Mouse (Mus musculus) urinary bladder, postnatal 10 days (tissue): ENCODE data around the gene Rom1.
"Not testable (repeated sequence)": the region's sequence is repeated elsewhere in the genome, so short reads cannot be mapped to it uniquely, and the experiment has no call there.

ENCODE experiments used
- DNase-seq: peaks from one replicate; pipeline ENCODE4 v3.0.0; 2022; ENCODE audit warnings: low spot score

Gene Rom1

DNA sequence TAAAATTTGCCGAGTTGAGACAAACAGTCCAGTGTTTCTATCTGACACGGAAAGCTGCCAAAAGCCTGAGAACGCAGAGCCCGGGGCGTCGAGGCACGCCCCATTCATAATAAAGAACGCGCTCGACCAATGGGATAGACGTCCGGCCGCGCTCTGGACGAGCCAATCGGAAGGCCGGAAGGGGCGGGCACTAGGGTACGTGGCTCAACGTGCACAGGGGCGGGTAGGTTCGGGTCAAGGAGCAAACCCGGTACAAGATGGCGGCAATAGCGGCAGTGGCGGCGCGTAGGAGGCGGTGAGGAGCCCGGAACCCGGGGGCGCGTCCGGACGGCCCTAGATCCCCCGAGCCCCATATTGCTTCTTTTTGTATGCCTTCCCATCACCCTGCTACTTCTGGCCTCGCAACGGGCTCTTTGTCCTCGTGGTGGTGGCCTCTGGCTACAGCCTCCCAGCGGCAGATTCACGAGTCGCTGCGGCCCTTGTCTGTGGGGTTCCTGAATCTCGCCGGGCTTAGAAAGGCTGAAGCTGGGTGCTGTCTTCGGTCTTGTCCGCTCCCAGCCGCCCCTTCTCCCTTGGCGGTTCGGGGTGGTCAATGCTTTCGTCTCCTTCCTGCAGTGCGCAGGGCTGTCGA, 31.2 kb downstream of the Rom1 start, which contains the start of gene Ganab:
Gene Ganab (plus strand): TSS at position 207 of the 631 bp plus-strand sequence.
- DNase-seq: peak; percentile 77

DNA sequence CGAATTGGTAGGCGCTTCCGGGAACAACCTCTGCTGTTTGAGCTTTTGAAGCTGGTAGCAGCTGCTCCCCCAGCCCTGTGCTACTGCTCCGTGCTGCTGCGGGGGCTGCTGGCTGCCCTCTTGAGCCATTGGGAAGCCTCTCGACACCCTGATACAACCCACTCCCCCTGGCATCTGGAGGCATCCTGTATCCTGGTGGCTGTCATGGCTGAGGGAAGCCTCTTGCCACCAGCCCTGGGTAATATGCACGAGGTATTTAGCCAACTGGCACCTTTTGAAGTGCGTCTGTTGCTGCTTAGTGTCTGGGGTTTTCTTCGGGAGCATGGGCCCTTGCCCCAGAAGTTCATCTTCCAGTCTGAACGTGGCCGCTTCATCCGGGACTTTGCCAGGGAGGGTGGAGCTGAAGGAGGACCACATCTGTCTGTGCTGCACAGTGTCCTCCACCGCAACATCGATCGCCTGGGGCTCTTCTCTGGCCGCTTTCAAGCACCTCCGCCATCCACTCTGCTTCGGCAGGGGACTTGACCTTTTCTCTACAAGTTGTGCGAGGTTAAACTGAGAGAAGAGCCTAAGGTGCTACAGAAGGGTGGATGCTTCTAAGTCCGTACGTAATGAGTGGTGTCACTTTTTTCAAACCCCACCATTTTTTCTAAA, 31.8 kb downstream of the Rom1 start:
- not testable (repeated sequence) for DNase-seq

DNA sequence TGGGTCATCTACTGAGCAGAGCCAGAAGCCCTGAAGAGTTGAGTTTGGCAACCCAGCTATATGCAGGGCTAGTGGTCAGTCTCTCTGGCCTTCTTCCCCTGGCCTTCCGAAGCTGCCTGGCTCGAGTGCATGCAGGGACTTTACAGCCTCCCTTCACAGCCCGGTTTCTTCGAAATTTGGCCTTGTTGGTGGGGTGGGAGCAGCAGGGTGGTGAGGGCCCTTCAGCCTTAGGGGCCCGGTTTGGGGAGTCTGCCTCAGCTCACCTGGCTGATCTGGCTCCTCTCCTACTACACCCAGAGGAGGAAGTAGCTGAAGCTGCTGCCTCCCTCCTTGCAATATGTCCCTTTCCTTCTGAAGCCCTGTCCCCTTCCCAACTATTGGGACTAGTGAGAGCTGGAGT, 32.9 kb downstream of the Rom1 start:
- not testable (repeated sequence) for DNase-seq

DNA sequence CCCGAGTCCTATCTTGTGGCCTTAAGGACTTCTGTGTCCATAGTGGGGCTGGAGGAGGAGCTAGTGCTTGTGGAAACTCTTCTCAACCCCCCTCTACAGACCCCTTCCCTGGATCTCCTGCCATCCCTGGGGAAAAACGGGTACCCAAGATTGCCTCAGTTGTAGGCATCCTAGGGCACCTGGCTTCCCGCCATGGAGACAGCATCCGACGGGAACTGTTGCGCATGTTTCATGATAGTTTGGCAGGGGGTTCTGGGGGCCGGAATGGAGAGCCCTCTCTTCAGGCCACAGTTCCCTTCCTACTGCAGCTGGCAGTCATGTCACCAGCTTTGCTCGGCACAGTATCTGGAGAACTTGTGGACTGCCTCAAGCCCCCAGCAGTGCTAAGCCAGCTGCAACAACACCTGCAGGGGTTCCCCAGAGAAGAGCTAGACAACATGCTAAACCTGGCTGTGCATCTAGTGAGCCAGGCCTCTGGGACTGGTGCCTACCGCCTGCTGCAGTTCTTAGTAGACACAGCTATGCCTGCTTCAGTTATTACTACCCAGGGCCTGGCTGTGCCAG, 33.7 kb downstream of the Rom1 start:
- DNase-seq: no peak

DNA sequence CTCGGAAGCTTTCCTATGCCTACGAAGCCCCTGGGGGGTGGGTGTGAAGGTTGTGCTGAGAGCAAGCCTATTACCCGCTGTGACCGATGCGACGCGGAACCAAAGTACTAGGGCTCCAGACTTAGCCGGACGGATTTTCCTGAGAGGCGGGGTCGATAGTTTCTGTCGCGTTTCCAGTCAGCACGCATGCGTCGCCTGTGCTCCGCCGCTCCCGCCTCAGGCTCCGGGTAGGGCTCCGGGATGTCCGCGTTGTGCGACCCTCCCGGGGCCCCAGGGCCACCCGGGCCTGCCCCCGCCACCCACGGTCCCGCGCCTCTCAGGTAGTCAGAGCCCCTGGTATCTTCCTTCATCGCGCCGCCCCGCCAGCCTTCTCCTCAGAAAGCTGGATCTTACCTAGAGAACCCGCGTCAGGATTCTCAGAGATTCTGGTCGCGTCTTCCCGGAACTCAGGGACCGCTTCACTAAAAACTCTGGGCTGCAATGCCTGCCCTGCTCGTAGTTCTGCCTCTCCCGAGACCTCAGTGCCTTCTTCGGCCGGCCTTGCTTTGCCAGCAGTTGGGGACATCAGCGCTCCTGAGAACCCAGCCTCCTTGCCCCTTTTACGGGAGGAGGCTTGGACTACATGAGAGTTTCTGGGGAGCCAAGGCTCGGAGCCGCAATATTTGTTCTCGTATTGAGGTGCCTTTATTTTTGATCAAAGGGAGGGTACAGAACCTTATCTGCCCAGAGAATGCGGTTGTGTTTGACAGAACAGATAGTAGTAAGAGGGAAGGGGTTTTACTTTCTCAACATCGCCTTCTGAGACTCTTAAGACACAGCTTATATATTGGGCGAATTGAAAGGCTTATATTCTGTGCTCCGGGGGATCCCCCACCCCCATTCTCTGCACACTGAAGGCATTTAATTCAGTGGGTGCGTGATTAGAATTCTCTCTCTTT, 36.1 kb downstream of the Rom1 start, which contains the start of gene Ints5:
Gene Ints5 (plus strand): TSS at position 177 of the 938 bp plus-strand sequence.
- no peak for DNase-seq

DNA sequence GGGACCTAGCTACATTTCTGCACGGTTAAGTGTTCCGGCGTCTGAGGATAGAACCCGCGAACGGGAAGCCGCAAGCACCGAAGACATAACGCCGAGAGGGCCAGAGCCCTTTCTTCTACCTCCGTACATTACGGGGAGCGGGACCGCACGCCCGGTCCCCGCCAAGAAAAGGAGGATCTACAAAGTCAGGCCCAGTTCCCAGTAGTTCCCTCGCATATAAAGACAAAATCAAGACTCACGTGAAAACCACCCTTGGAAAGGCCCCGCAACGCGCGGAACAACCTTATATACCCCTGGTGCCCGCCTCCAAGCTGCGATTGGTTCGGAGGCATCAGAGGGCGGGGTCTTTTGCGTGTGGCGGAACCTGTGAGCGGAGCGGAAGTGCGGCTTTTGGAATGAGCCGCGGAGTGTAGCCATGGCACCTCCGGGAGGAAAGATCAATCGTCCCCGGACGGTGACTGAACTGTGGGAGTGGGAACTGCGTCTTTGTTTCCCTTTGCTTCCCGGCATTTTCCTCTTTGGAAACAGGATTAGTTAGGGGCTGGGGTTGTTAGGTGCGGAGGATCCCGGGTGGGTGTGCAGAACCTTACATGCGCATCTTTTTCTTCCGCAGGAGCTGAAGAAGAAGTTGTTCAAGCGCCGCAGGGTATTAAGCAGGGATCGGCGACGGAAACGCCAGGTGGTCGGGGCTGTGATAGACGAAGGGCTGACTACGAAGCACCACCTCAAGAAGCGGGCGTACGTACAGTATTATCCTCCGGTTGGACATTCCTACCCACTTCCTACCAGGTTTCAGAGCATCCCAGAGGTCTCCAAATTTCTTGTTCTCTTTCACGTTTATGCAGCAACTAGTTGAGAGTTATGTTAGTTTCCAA, 40.4 kb downstream of the Rom1 start, which contains the start of the genes 1810009A15Rik and Gm49416:
Gene 1810009A15Rik (plus strand): TSS at position 343 of the 875 bp plus-strand sequence.
Gene Gm49416 (plus strand): TSS at position 416 of the 875 bp plus-strand sequence.
- DNase-seq: peak; percentile 83

DNA sequence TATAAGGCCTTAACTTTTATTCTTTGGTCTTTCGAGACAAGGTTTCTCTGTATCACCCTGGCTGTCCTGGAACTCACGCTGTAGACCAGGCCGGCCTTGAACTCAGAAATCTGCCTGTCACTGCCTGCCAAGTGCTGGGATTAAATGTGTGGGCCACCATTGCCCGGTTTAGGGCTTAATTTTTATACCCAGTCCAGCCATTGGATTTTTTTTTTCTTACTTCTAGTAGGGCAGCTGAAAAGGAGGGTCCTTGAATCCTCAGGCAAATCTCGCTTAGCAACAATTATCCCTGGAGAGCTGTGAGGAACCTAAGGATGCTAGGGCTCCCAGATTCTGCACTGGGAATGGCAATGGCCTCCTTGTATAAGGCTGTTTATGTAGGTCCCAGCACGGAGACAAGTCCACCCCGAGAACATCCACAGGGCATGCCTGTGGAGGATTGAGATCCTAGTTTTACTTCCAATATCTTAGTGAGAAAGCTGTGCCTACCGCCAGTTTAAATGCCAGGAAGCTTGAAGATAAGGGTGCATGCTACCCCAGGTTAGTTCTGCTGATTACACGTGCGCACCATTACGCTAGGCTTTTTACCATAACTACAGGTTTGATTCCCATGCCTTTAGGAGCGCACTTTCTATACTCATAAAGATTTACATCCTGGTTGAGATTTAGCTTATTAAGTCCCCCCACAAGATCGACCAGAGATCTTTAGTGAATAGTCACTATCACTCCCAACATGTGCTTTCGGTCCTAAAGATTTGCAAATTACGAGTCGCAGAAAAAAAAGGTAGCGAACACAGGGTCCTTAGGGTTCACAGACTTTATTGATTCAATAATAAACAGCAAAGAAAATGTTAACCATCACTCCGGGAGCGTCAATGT, 41.3 kb downstream of the Rom1 start:
- no peak for DNase-seq

DNA sequence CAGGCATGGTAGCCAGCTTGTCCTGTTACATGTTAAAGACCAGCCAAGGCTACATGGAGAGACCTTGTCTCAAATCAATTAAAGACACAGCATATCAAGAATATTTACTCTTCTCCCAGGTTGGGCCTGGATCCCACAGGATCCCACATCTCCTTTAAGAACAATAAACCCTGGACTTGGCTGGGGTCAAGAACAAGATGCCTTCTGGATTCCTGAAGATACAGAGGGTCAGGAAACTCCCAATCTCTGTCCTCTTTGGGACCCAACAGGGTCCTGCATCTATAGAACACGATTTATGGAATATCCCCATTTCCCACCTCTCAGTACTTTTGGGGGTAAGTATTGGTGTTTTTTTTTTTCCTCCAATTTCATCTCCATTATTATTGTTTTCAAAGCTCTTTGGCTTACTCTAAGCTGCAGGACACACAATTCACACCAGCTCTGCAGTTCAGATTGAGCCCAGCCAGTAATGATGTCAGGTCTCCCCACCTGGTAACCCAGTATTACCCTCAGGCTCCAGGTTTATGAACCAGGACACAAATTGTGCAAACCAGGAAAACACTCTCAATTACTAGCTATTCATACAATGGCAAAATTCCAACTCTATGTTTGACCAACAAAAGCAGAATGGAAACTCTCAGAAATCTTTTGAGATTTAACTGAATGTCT, 42.1 kb downstream of the Rom1 start:
- DNase-seq: no peak

DNA sequence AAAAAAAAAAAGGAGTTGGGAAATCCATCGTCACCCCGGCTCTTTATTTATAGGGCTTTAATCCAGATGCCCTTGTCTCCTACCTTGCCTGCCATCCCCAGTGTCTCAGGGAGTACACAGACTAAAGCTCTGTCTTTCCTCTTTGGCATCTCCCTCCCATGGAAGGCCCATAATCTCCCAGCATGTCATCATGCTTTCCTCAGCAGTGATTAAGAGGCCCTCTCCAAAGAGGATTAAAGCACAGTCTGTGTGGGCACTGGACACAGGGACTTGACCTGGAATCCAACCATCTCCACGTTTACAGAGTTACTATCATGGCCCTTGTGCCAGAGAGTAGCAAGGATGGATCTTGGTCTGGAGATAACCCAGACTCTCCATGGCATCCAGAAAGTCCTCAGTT, 45.5 kb downstream of the Rom1 start, which contains the start of the genes Lbhd1 and Gm49403:
Gene Lbhd1 (plus strand): TSS at position 117 of the 400 bp plus-strand sequence.
Gene Gm49403 (plus strand): TSS at position 315 of the 400 bp plus-strand sequence.
- no peak for DNase-seq

DNA sequence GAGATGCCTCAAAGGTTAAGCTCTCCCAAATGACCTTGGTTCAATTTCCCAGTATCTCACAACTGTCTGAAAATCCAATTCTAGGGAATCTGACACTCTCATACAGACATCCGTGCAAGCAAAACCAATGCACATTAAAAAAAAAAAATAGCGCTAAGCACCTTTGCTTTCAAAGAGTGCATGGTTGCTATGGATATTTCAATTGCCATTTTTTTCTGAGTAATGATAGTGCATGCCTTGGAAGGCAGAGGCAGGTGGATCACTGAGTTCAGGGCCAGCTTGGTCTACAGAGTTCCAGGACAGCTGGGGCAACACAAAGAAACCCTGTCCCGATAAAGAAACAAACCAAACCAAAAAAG, 48.1 kb downstream of the Rom1 start:
- no peak for DNase-seq

DNA sequence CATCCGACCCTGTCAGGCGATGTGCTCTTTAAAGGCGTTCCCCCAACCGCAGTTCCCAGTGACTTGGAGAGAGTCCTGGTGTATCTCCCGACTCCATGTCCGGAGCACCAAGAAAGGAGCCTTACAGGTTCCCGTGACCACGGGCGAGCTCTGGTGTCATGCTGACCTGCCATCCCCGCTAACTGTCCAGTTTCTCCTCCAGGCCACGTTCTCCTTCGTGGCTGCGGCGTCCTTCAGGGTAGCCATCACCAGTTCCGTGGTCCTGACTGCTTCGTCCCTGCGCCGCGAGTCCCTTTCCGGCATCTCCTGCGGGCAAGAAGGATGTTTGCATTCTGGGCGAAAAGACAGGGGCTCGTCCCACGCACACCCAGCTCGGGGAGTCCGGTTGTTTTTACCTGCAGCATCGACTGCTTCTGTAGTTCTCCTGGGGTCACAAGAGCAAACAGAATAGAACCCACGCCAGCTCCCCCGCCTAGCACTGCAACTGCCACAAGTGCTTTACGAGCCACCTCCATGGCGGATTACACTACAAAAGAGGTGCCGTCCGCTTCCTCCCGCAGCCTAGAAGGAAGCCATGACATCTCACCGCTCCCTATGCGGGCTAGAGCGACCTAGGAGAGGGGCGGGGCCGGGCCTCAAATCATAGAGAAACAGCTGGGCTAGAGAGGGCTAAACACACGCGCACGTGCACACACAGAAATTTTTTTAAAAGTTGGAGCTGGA, 48.7 kb downstream of the Rom1 start, which contains the start of gene Uqcc3:
Gene Uqcc3 (minus strand): TSS at position 613 of the 723 bp plus-strand sequence.
- peak; percentile 54 for DNase-seq
